Mouse (Mus musculus) urinary bladder, postnatal 10 days (tissue): Measurements from ENCODE around the gene Tcirg1.

Experiments
- DNase-seq: peaks from one replicate; pipeline ENCODE4 v3.0.0; 2022; ENCODE audit warnings: low spot score

Gene Tcirg1

DNA sequence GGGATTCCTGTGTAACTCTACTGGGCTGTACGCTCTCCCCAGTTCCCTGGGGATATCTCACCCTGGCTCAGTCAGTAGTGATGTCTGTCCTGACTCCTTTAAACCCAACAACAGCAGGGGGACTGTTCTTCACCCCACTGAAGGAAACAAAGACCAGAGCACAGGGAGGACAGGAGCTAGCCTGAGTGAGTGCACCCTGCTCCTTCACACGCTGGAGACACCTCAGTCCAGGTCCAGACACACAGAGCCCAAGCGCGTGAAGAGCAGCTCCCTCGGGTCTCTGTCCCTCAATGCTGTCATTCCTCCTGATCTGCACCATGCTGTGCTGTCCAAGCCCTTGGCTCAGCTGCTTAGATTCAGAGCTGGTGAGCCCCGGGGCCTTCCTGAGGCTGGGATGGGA lies 19.8 kb upstream of the Tcirg1 start:
- no peak for DNase-seq

DNA sequence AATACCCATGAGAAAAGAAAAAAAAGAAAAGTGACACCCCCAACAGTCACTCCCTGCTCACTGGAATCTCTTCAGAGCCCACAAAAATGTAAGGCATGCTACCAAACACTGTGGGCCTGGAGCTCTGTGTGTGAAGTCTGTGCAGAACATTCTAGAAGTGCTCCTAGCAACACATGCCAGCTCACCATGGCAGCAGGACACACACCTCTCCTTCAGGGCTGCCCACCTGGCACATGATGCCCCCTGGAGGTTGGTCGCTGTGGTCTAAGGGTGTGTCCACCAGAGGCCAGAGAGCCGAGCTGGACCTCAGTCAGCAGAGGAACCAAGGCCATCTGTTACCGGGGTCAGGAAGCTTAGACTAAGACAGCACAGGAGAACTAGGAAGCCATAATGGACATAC lies 19.3 kb upstream of the Tcirg1 start:
- DNase-seq = no peak

DNA sequence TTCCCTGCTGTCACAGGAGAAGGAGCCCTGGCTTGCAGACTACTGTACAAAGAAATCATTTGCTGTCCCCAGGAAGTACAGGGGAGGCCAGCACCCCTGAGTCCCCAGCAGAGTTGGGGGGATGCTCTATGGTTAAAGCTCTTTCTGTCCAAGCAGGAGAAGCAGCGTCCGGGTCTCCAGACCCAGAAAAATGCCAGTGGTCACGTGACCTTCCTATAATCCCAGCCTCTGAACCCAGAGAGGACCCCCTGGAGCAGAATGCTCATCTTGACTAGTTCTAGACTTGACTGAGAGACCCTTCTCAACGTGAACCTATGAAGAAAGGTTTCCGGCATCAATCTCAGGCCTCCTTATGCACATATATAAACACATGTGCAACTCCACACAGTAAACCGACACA lies 18.9 kb upstream of the Tcirg1 start:
- DNase-seq = no peak

DNA sequence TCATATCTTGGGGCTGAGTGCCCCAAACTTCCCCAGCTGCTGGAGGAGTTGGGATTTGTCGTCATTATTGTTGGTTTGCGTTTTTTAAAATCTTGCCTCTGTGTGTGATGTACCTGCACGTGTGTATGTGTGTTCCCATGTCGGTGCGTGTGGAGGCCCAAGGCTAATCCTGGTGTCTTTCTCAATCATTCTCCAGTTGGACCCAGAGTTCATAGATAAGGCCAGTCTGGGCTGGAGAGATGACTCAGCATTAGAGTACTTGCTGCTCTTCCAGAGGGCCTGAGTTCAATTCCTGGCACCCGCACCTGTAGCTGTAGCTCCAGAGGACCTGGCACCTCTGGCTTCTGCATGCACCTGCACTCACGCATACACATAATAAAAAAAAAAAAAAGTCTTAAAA lies 17.9 kb upstream of the Tcirg1 start:
- DNase-seq = no peak

GRCm38 (mm10) chr19:3924190-3924589 lies 17.3 kb upstream of the Tcirg1 start:
- no peak for DNase-seq

DNA sequence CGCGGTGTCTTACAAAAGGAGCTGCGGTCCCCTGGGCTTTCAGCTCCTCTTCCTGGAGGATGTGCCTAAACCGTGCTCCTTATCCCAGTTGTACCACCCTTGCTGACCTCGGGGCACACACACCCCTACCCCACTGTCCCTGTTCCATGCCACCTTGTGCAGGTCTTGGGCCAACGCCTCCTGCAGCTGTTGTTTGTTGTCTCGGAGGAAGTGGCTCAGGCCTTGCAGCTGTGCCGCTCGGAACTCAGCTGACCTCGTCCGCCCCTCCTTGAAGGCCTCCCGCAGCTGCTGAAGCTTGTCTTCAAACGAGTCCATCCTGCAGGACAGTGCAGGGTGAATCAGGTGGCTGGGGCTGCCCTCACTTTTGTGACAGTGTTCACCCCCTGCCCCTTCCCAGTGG lies 16.7 kb upstream of the Tcirg1 start:
- DNase-seq = no peak

GRCm38 (mm10) chr19:3922661-3923371 lies 15.9 kb upstream of the Tcirg1 start:
- DNase-seq = no peak

GRCm38 (mm10) chr19:3919928-3920327 lies 13.0 kb upstream of the Tcirg1 start:
- no peak for DNase-seq

DNA sequence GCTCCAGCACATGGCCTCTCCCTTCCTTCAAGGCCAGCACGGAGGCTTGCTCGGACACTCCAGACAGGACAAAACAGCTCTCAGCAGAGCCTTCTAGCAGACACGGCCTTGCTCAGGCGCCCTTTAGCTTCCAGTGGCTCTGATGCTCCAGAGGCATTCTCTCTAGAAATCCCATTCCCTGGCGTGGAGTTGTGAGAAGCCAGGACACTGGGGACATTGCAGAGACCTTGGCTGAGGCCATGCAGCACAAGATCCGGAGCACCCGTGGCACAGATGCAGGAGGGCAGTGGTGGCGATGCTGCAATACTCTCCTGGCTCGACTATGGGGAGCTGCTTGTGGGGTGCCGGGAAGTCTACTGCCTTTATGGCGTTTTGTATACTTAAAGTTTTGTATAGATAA lies 9.8 kb upstream of the Tcirg1 start:
- no peak for DNase-seq

DNA sequence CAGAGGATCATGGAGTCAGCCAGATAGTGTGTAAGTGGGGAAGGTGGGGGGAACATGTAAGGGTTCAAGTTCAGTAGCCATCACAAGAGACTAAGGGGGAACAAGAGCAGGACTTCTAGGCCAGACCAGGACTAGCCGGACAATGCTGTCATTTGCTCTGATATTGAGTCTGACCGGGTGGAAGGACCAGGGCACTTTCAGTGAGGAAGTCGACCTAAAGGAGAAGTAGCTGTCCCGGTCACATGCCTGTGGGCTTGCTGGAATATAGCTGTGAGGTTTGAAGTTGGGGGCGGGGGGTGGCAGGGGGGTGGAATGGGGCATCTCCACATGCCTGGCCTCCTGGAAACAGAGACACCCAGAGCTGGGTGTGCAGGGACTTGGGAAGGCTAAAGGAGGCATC lies 7.6 kb upstream of the Tcirg1 start:
- DNase-seq = no peak

DNA sequence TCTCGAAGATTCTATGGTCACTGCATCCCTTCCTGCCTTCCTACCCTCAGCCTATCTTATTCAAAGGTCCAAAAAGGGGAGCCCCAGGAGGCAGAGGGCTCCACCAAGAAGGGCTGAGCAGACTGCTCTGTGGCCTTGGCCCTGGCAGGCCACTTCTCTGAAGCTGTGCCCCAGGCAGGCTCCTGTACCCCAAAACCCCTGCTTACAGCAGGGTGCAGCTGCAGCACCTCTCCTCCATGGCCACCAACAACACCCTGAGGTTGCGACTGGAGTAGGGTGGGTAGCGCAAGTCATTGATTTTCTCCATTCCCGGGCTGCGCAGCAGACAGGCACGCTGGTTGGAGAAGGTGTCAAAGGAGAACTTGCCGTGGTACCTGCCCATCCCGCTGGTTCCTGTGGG lies 6.8 kb upstream of the Tcirg1 start:
- DNase-seq = no peak

GRCm38 (mm10) chr19:3912337-3913204 lies 5.6 kb upstream of the Tcirg1 start, which contains the start of gene Ndufs8:
Gene Ndufs8, minus strand, starts transcription at chr19:3912774.
- peak; percentile 42 for DNase-seq

GRCm38 (mm10) chr19:3910206-3910605 lies 3.3 kb upstream of the Tcirg1 start:
- DNase-seq = no peak

GRCm38 (mm10) chr19:3907876-3908660 lies 1.1 kb upstream of the Tcirg1 start:
- DNase-seq = no peak

GRCm38 (mm10) chr19:3906326-3906725 lies 607 bp downstream of the Tcirg1 start:
- DNase-seq = no peak

GRCm38 (mm10) chr19:3905261-3905969 lies 1.5 kb downstream of the Tcirg1 start:
- no peak for DNase-seq

DNA sequence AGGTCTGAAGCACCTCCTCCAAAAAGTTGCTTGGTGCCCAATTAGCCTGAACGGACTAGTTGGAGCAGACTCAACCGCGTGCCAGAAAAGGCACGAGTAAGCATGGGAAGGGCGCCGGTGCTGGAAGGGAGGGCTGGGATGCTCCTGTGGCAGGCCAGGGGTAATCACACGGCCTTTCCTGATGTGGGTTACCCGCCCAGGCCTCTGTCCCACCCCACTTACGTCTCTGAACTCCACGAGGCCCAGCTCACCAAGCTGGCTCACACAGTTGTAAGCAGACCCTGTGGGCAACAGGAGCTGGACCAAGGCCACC lies 2.6 kb downstream of the Tcirg1 start:
- DNase-seq = no peak

DNA sequence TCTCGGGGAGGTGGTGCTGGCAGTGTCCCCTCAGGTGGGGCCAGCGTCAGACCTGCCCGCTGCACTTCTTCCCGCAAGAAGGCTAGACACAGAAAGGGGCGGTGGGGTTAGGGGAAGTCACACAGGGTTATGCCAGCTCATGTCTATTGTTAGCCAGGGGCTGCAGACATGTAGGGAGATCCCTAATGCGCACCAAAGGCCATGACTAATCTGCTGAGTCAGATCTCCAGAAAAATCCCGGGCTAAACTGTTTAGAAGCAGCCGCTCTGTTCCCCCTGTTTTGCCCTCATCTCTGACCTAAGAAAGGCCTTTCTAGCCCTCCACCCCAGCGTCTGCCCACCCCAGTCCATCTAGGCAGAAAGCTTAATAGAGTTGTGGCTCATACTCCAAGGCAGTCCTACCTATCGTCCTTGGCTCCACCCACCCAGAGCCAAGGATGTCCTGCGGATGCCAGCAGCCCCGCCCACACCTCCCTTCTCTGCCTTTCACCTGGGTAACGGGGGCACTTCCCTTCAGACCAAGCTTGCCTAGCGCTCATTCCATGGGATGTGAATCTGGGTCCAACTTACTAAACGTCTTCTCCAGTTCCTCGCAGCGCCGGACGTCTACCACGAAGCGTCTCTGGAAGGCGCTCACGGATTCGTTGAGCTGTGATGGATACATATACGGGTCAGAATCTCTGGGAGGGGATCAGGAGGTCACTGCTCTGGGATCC lies 3.1 kb downstream of the Tcirg1 start:
- no peak for DNase-seq

- DNase-seq = no peak
Measured at GRCm38 (mm10) chr19:3902966-3903365, 4.0 kb downstream of the Tcirg1 start.

GRCm38 (mm10) chr19:3899618-3900017 lies 7.3 kb downstream of the Tcirg1 start:
- DNase-seq = no peak

DNA sequence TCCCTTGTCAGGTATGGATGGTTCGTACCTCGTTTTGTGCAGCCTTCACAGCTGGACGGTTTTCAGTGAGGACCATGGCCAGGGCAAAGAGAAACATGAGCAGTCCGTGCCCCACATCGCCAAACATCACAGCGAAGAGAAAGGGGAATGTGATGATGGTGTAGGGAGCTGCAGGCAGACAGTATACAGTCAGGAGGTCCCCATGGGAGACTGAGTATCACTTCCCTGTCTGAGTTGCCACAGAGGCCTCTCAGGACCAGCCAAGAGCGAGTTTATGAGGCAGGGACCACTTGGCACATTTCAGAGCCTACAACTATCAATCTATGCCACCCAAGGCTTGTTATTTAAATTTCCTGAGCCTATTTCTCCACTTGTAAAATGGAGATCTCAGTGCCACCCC lies 8.0 kb downstream of the Tcirg1 start:
- DNase-seq = no peak

GRCm38 (mm10) chr19:3897557-3897956 lies 9.4 kb downstream of the Tcirg1 start:
- no peak for DNase-seq
